Mouse (Mus musculus): ENCODE measurements around the gene Olfr23. TPM values are rescaled to one million over a fixed set of nuclear protein-coding genes. Genes with fewer than 3 reads are reported as not detected.
"Not testable (repeated sequence)": the region's sequence is repeated elsewhere in the genome, so short reads cannot be mapped to it uniquely, and the experiment has no call there.

Olfr23 gene
- total RNA-seq (2021), result not detected
- long read RNA-seq, experiment 1, result 0 reads
- long read RNA-seq, experiment 2, result 0 reads

GRCm38 (mm10) chr11:73936377-73936776 is at the start of gene Olfr23:
Gene Olfr23 (plus strand): TSS chr11:73936677.
- intact Hi-C loops (cut with DNase I), result no loop called here
- no peak for DNase-seq

GRCm38 (mm10) chr11:73890671-73891070 is 45.8 kb upstream of the Olfr23 start, which contains the start of gene Olfr394:
Gene Olfr394 (minus strand): TSS chr11:73890771.
- intact Hi-C loops (cut with DNase I), result no loop called here
- DNase-seq, result no peak

- intact Hi-C loops (cut with DNase I); DNase-seq: not testable (repeated sequence)
Measured at GRCm38 (mm10) chr11:73909199-73909598, 27.3 kb upstream of the Olfr23 start, which contains the start of gene Olfr395. Gene Olfr395 (minus strand): TSS chr11:73909299.

GRCm38 (mm10) chr11:73960517-73960916 is 24.0 kb downstream of the Olfr23 start, which contains the start of gene Olfr397:
Gene Olfr397 (plus strand): TSS chr11:73960817.
- no peak for DNase-seq

GRCm38 (mm10) chr11:73990307-73990706 is 53.8 kb downstream of the Olfr23 start, which contains the start of gene Olfr398:
Gene Olfr398 (minus strand): TSS chr11:73990407.
- intact Hi-C loops (cut with DNase I), result no loop called here

More at GRCm38 (mm10) chr11:73960517-73960916, 24.0 kb downstream of the Olfr23 start, which contains the start of gene Olfr397:
- intact Hi-C loops (cut with DNase I), result no loop called here

More at GRCm38 (mm10) chr11:73990307-73990706, 53.8 kb downstream of the Olfr23 start, which contains the start of gene Olfr398:
- no peak for DNase-seq

Other genes starting within 250 kb of the Olfr23 start
- gene Zfp735, start 247.9 kb upstream of the Olfr23 start, total RNA-seq (2021), result not detected
- gene Olfr389, start 156.0 kb upstream of the Olfr23 start, total RNA-seq (2021), result not detected
- gene Olfr390, start 153.7 kb upstream of the Olfr23 start, total RNA-seq (2021), result not detected
- not detected for gene Olfr391-ps, start 133.6 kb upstream of the Olfr23 start, total RNA-seq (2021)
- gene Olfr392, start 119.6 kb upstream of the Olfr23 start, total RNA-seq (2021), result not detected
- not detected for gene Olfr393, start 85.2 kb upstream of the Olfr23 start, total RNA-seq (2021)
- gene Olfr394, start 45.9 kb upstream of the Olfr23 start, total RNA-seq (2021), result not detected
- not detected for gene Olfr395, start 27.4 kb upstream of the Olfr23 start, total RNA-seq (2021)
- gene Olfr397, start 24.1 kb downstream of the Olfr23 start, total RNA-seq (2021), result not detected
- not detected for gene Olfr398, start 53.7 kb downstream of the Olfr23 start, total RNA-seq (2021)
- not detected for gene Olfr139, start 119.9 kb downstream of the Olfr23 start, total RNA-seq (2021)
- gene Olfr399, start 119.9 kb downstream of the Olfr23 start, total RNA-seq (2021), result not detected
- not detected for gene Zfp616, start 133.3 kb downstream of the Olfr23 start, total RNA-seq (2021)
- gene Olfr401, start 177.0 kb downstream of the Olfr23 start, total RNA-seq (2021), result not detected
- not detected for gene Olfr402, start 216.9 kb downstream of the Olfr23 start, total RNA-seq (2021)
- not detected for gene Olfr403, start 249.6 kb downstream of the Olfr23 start, total RNA-seq (2021)

Measured in gastrocnemius, postnatal 36 days (tissue).